ENCODE assay signal across 18 mouse cellular contexts in the genomic region with DNA sequence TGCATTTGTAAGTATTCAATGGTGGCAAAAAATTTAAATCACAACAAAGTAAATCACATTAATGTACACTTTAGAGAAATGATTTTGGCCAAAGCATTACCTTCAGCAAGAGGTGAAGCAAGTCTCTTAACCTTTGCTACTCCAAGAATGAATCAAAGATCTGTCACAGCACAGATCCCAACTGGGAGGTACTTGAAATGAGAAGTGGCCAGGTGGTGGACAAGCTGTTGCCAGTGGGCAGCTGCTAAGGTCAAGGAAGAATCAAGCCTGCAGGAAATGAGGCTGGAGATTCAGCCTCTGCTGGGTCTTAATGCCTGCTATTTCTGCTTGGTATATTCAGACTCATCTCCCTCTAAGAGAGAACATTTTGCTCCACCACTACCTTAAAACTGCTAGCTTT.
DNase-seq lines count a peak whose midpoint lies in the region; ATAC-seq and TF ChIP-seq lines count a peak whose summit lies in the region.
"Had no signal": no experiment of that assay in that cellular context is flagged by ENCODE, and none has a peak within 500 bp of the region (broad histone marks: within the 10 kb centered on the region; RNA-seq: fewer than 3 reads in every experiment).

No protein-coding gene starts in this region.

- peak; percentile 2 for DNase-seq in embryo, embryonic 10.5 days (ENCODE audit: low spot score)
- no peak for DNase-seq in embryo, embryonic 10 days (ENCODE audit: low spot score)
- DNase-seq in midbrain, postnatal 0 days (ENCODE audit: low spot score), result peak; percentile 5
- DNase-seq in cerebellum, adult 9-11 months, result peak; percentile 39
- DNase-seq in cerebellum, postnatal 36 days, result peak; percentile 12 to 21
- DNase-seq in spleen, postnatal 4 days (ENCODE audit: low spot score in 2 of 2), result no peak
- DNase-seq in spleen, postnatal 10 days (ENCODE audit: low spot score in 2 of 2), result no peak
- DNase-seq: adrenal gland, adult 2 months; adrenal gland, postnatal 25 days; forebrain, postnatal 0 days; gastrocnemius, adult 2 months; gastrocnemius, postnatal 25 days; kidney, adult 18-20 months had no signal

- H3K27ac ChIP-seq in midbrain, postnatal 0 days (ENCODE audit: low read depth, low read length), result no peak overlapping the region
- H3K27ac ChIP-seq in midbrain, embryonic 16.5 days (ENCODE audit: low read length), result no peak overlapping the region
- H3K27ac ChIP-seq: embryonic facial prominence, embryonic 13.5 days; forebrain, embryonic 13.5 days; gastrocnemius, adult 2 months; intestine, embryonic 15.5 days had no signal

- ATAC-seq in midbrain, postnatal 0 days (ENCODE audit: low FRiP score), result no peak
- ATAC-seq in midbrain, embryonic 16.5 days, result no peak
- ATAC-seq: forebrain, embryonic 13.5 days; forebrain, postnatal 0 days; intestine, embryonic 15.5 days had no signal

- H3K9ac ChIP-seq in midbrain, postnatal 0 days (replicated peaks; ENCODE audit: low read length, poor library complexity, severe bottlenecking), result no peak overlapping the region
- H3K9ac ChIP-seq in midbrain, embryonic 16.5 days (ENCODE audit: low read depth, low read length), result no peak overlapping the region
- H3K9ac ChIP-seq: embryonic facial prominence, embryonic 13.5 days; forebrain, embryonic 13.5 days; forebrain, postnatal 0 days; heart, embryonic 12.5 days; intestine, embryonic 15.5 days had no signal

- no peaks in the 10 kb centered on the region for H3K36me3 ChIP-seq in midbrain, postnatal 0 days (ENCODE audit: insufficient read depth, low read length)
- no peaks in the 10 kb centered on the region for H3K36me3 ChIP-seq in midbrain, embryonic 16.5 days (ENCODE audit: control insufficient read depth, insufficient read depth, low read length)
- H3K36me3 ChIP-seq: embryonic facial prominence, embryonic 13.5 days; heart, embryonic 12.5 days; intestine, embryonic 15.5 days had no signal

- H3K4me1 ChIP-seq in midbrain, postnatal 0 days (ENCODE audit: insufficient read depth, low read length), result no peaks in the 10 kb centered on the region
- H3K4me1 ChIP-seq in midbrain, embryonic 16.5 days (ENCODE audit: control insufficient read depth, insufficient read depth, low read length), result no peaks in the 10 kb centered on the region
- H3K4me1 ChIP-seq: embryonic facial prominence, embryonic 13.5 days; forebrain, embryonic 13.5 days; heart, embryonic 12.5 days; intestine, embryonic 15.5 days had no signal

- no peak overlapping the region for H3K4me2 ChIP-seq in midbrain, postnatal 0 days (ENCODE audit: low read depth, low read length, poor library complexity, severe bottlenecking)
- H3K4me2 ChIP-seq in midbrain, embryonic 16.5 days (ENCODE audit: low read length), result no peak overlapping the region
- H3K4me2 ChIP-seq: embryonic facial prominence, embryonic 13.5 days; forebrain, embryonic 13.5 days; heart, embryonic 12.5 days; intestine, embryonic 15.5 days had no signal

- no peak overlapping the region for H3K4me3 ChIP-seq in midbrain, postnatal 0 days (ENCODE audit: low read depth, low read length)
- no peak overlapping the region for H3K4me3 ChIP-seq in midbrain, embryonic 16.5 days (ENCODE audit: low read depth, low read length)
- H3K4me3 ChIP-seq: embryonic facial prominence, embryonic 13.5 days; forebrain, embryonic 13.5 days; gastrocnemius, adult 2 months; heart, embryonic 12.5 days; intestine, embryonic 15.5 days had no signal

- TF ChIP-seq CTCF in midbrain, postnatal 0 days (IDR thresholded peaks at IDR 0.05), result no peak

- no peaks in the 10 kb centered on the region for H3K9me3 ChIP-seq in midbrain, postnatal 0 days (ENCODE audit: low read length)
- H3K9me3 ChIP-seq in midbrain, embryonic 16.5 days (replicated peaks; ENCODE audit: control insufficient read depth, low read length, poor library complexity, severe bottlenecking), result no peaks in the 10 kb centered on the region
- H3K9me3 ChIP-seq: embryonic facial prominence, embryonic 13.5 days; forebrain, embryonic 13.5 days; heart, embryonic 12.5 days; intestine, embryonic 15.5 days had no signal

- no peaks in the 10 kb centered on the region for H3K27me3 ChIP-seq in midbrain, postnatal 0 days (ENCODE audit: insufficient read depth, low read length)
- no peaks in the 10 kb centered on the region for H3K27me3 ChIP-seq in midbrain, embryonic 16.5 days (ENCODE audit: control insufficient read depth, insufficient read depth, low read depth, low read length)
- H3K27me3 ChIP-seq: embryonic facial prominence, embryonic 13.5 days; forebrain, embryonic 13.5 days; heart, embryonic 12.5 days; intestine, embryonic 15.5 days had no signal

Comparison
In these comparisons a context has a peak if more than half of its experiments do, and no peak if none do; other contexts are left out.
1. DNase-seq: peak in embryo, embryonic 10.5 days (single experiment), midbrain, postnatal 0 days (single experiment), cerebellum, adult 9-11 months (single experiment) and cerebellum, postnatal 36 days (2 of 2); none in embryo, embryonic 10 days (single experiment), spleen, postnatal 4 days (0 of 2) and spleen, postnatal 10 days (0 of 2).